Mouse (Mus musculus): Measurements from ENCODE around the gene Dtnb. TPM values are rescaled to one million over a fixed set of nuclear protein-coding genes. Genes with fewer than 3 reads are reported as not detected.

Dtnb gene
- polyA plus RNA-seq, 1 experiment from 2014 or later: 30.6 TPM

GRCm38 (mm10) chr12:3550280-3550679 is 21.9 kb upstream of the Dtnb start:
- peak overlapping the region; percentile 67 for H3K27ac ChIP-seq (replicated peaks)
- peak overlapping the region; percentile 34 for H3K4me3 ChIP-seq
- H3K4me1 ChIP-seq: peaks cover 25% of the 10 kb centered on the region
- H3K36me3 ChIP-seq: no peaks in the 10 kb centered on the region
- 7% methylated on average over 13 of the region's 13 CpGs for WGBS
- H3K27me3 ChIP-seq (ENCODE audit: low read depth, poor library complexity, severe bottlenecking): no peaks in the 10 kb centered on the region
- no peaks in the 10 kb centered on the region for H3K9me3 ChIP-seq (replicated peaks)
- peak; percentile 66 for DNase-seq (ENCODE audit: low spot score)

GRCm38 (mm10) chr12:3557414-3558319 is 14.5 kb upstream of the Dtnb start:
- DNase-seq (ENCODE audit: low spot score): no peak
- Histone ChIP-seq H3K36me3 (no peaks in the 10 kb centered on the region), H3K27ac (replicated peaks) (no peak overlapping the region), H3K27me3 (ENCODE audit: low read depth, poor library complexity, severe bottlenecking) (no peaks in the 10 kb centered on the region), H3K4me1 (no peaks in the 10 kb centered on the region), H3K9me3 (replicated peaks) (no peaks in the 10 kb centered on the region), H3K4me3 (no peak overlapping the region)
- WGBS: 56% methylated on average over 9 of the region's 9 CpGs

- 32% methylated on average over 1 of the region's 1 CpGs for WGBS
- Histone ChIP-seq H3K4me1 (no peaks in the 10 kb centered on the region), H3K9me3 (replicated peaks) (no peaks in the 10 kb centered on the region), H3K27ac (replicated peaks) (no peak overlapping the region), H3K36me3 (no peaks in the 10 kb centered on the region), H3K4me3 (no peak overlapping the region), H3K27me3 (ENCODE audit: low read depth, poor library complexity, severe bottlenecking) (no peaks in the 10 kb centered on the region)
- peak; percentile 35 for DNase-seq (ENCODE audit: low spot score)
Observed at GRCm38 (mm10) chr12:3560596-3560995, 11.6 kb upstream of the Dtnb start.

GRCm38 (mm10) chr12:3561032-3561431 is 11.1 kb upstream of the Dtnb start:
- Histone ChIP-seq H3K9me3 (replicated peaks) (no peaks in the 10 kb centered on the region), H3K27me3 (ENCODE audit: low read depth, poor library complexity, severe bottlenecking) (no peaks in the 10 kb centered on the region), H3K27ac (replicated peaks) (no peak overlapping the region), H3K36me3 (no peaks in the 10 kb centered on the region), H3K4me3 (no peak overlapping the region), H3K4me1 (no peaks in the 10 kb centered on the region)
- DNase-seq (ENCODE audit: low spot score): no peak
- 85% methylated on average over 6 of the region's 6 CpGs for WGBS

- H3K36me3 ChIP-seq: no peaks in the 10 kb centered on the region
- no peak for DNase-seq (ENCODE audit: low spot score)
- H3K4me1 ChIP-seq: no peaks in the 10 kb centered on the region
- H3K4me3 ChIP-seq: no peak overlapping the region
- no peaks in the 10 kb centered on the region for H3K27me3 ChIP-seq (ENCODE audit: low read depth, poor library complexity, severe bottlenecking)
- H3K9me3 ChIP-seq (replicated peaks): no peaks in the 10 kb centered on the region
- H3K27ac ChIP-seq (replicated peaks): no peak overlapping the region
- WGBS: 94% methylated on average over 10 of the region's 10 CpGs
Observed at GRCm38 (mm10) chr12:3562806-3563205, 9.4 kb upstream of the Dtnb start.

- Histone ChIP-seq H3K27ac (replicated peaks) (no peak overlapping the region), H3K4me1 (no peaks in the 10 kb centered on the region), H3K36me3 (no peaks in the 10 kb centered on the region), H3K4me3 (no peak overlapping the region), H3K9me3 (replicated peaks) (no peaks in the 10 kb centered on the region), H3K27me3 (ENCODE audit: low read depth, poor library complexity, severe bottlenecking) (no peaks in the 10 kb centered on the region)
- WGBS: 88% methylated on average over 4 of the region's 4 CpGs
- no peak for DNase-seq (ENCODE audit: low spot score)
Observed at GRCm38 (mm10) chr12:3563659-3564058, 8.5 kb upstream of the Dtnb start.

- H3K4me1 ChIP-seq: peaks cover 9% of the 10 kb centered on the region
- peaks cover 12% of the 10 kb centered on the region for H3K27me3 ChIP-seq (ENCODE audit: low read depth, poor library complexity, severe bottlenecking)
- H3K36me3 ChIP-seq: no peaks in the 10 kb centered on the region
- DNase-seq (ENCODE audit: low spot score): no peak
- H3K9me3 ChIP-seq (replicated peaks): no peaks in the 10 kb centered on the region
- no peak overlapping the region for H3K27ac ChIP-seq (replicated peaks)
- H3K4me3 ChIP-seq: no peak overlapping the region
- WGBS: 78% methylated on average over 5 of the region's 5 CpGs
Observed at GRCm38 (mm10) chr12:3568461-3568991, 3.7 kb upstream of the Dtnb start.

- H3K4me1 ChIP-seq: peaks cover 14% of the 10 kb centered on the region
- no peak for DNase-seq (ENCODE audit: low spot score)
- WGBS: 89% methylated on average over 4 of the region's 4 CpGs
- H3K4me3 ChIP-seq: no peak overlapping the region
- no peaks in the 10 kb centered on the region for H3K9me3 ChIP-seq (replicated peaks)
- H3K36me3 ChIP-seq: no peaks in the 10 kb centered on the region
- peaks cover 12% of the 10 kb centered on the region for H3K27me3 ChIP-seq (ENCODE audit: low read depth, poor library complexity, severe bottlenecking)
- no peak overlapping the region for H3K27ac ChIP-seq (replicated peaks)
Observed at GRCm38 (mm10) chr12:3570711-3571400, 1.3 kb upstream of the Dtnb start.

GRCm38 (mm10) chr12:3572581-3573397 is 608 bp downstream of the Dtnb start:
- Histone ChIP-seq H3K4me1 (peaks cover 14% of the 10 kb centered on the region), H3K36me3 (no peaks in the 10 kb centered on the region), H3K27me3 (ENCODE audit: low read depth, poor library complexity, severe bottlenecking) (peaks cover 12% of the 10 kb centered on the region), H3K9me3 (replicated peaks) (no peaks in the 10 kb centered on the region), H3K27ac (replicated peaks) (peak overlapping the region; percentile 94), H3K4me3 (peak overlapping the region; percentile 89)
- WGBS: under 1% methylated on average over 51 of the region's 53 CpGs
- DNase-seq (ENCODE audit: low spot score): peak; percentile 68

GRCm38 (mm10) chr12:3573410-3573809 is 1.2 kb downstream of the Dtnb start:
- peaks cover 12% of the 10 kb centered on the region for H3K27me3 ChIP-seq (ENCODE audit: low read depth, poor library complexity, severe bottlenecking)
- H3K4me1 ChIP-seq: peaks cover 16% of the 10 kb centered on the region
- peak overlapping the region; percentile 89 for H3K4me3 ChIP-seq
- WGBS: 45% methylated on average over 6 of the region's 6 CpGs
- H3K27ac ChIP-seq (replicated peaks): no peak overlapping the region
- no peaks in the 10 kb centered on the region for H3K36me3 ChIP-seq
- no peak for DNase-seq (ENCODE audit: low spot score)
- no peaks in the 10 kb centered on the region for H3K9me3 ChIP-seq (replicated peaks)

GRCm38 (mm10) chr12:3574670-3575069 is 2.5 kb downstream of the Dtnb start:
- no peaks in the 10 kb centered on the region for H3K36me3 ChIP-seq
- H3K27ac ChIP-seq (replicated peaks): no peak overlapping the region
- H3K9me3 ChIP-seq (replicated peaks): no peaks in the 10 kb centered on the region
- H3K4me3 ChIP-seq: no peak overlapping the region
- H3K4me1 ChIP-seq: peaks cover 16% of the 10 kb centered on the region
- no peak for DNase-seq (ENCODE audit: low spot score)
- 87% methylated on average over 4 of the region's 4 CpGs for WGBS
- peaks cover 12% of the 10 kb centered on the region for H3K27me3 ChIP-seq (ENCODE audit: low read depth, poor library complexity, severe bottlenecking)

- H3K9me3 ChIP-seq (replicated peaks): no peaks in the 10 kb centered on the region
- H3K4me3 ChIP-seq: no peak overlapping the region
- no peak overlapping the region for H3K27ac ChIP-seq (replicated peaks)
- no peaks in the 10 kb centered on the region for H3K27me3 ChIP-seq (ENCODE audit: low read depth, poor library complexity, severe bottlenecking)
- no peak for DNase-seq (ENCODE audit: low spot score)
- WGBS: 90% methylated on average over 2 of the region's 2 CpGs
- H3K4me1 ChIP-seq: 0 out of 2 replicates have a peak, but pooled peaks cover 3% of the 10 kb centered on the region
- 0 out of 2 replicates have a peak, but pooled peaks cover 3% of the 10 kb centered on the region for H3K36me3 ChIP-seq
Observed at GRCm38 (mm10) chr12:3579958-3580530, 7.9 kb downstream of the Dtnb start.

Measured in midbrain, embryonic 10.5 days (tissue).